Mouse (Mus musculus): Measurements from ENCODE around the gene Sipa1l2.

- no peak for TF ChIP-seq CTCF (IDR thresholded peaks at IDR 0.05; ENCODE audit: low read depth, low read length)
- TF ChIP-seq GATA1 (IDR thresholded peaks at IDR 0.05; ENCODE audit: borderline replicate concordance, low read length) = no peak
- TF ChIP-seq TAL1 (conservative IDR thresholded peaks at IDR 0.05; ENCODE audit: low read depth, low read length) = no peak
- no peak for TF ChIP-seq GATA2 (IDR thresholded peaks at IDR 0.05; ENCODE audit: borderline replicate concordance, low read depth, low read length)
These were observed 174.6 kb downstream of the Sipa1l2 start for GRCm38 (mm10) chr8:125395032-125395431.
